Mouse (Mus musculus) stomach, embryonic 16.5 days (tissue): ENCODE data around the gene Rasa3. TPM values are rescaled to one million over a fixed set of nuclear protein-coding genes. Genes with fewer than 3 reads are reported as not detected.

Source experiments
- ATAC-seq: fragments of 200-750 bp; cut with Nextera tagmentation; 2 replicates; pipeline ENCODE4 v1.8.0; 2017; ENCODE audit warnings: moderate number of reproducible peaks, moderate TSS enrichment; ENCODE audit not compliant: insufficient read depth, low FRiP score
- H3K27ac ChIP-seq: fragments of 300-500 bp; sonication (generic); 2 replicates; pipeline ENCODE4 v1.5.1; 2014; ENCODE audit warnings: low read length
- H3K27me3 ChIP-seq: fragments of 300-500 bp; sonication (generic); 2 replicates; pipeline ENCODE4 v1.6.1; 2014; ENCODE audit warnings: low read length, control low read depth, mixed read lengths; ENCODE audit not compliant: control insufficient read depth, insufficient read depth
- H3K36me3 ChIP-seq: fragments of 300-500 bp; sonication (generic); 2 replicates; pipeline ENCODE4 v1.6.1; 2014; ENCODE audit warnings: low read length; ENCODE audit not compliant: control insufficient read depth, insufficient read depth
- H3K4me1 ChIP-seq: fragments of 300-500 bp; sonication (generic); 2 replicates; pipeline ENCODE4 v1.6.1; 2014; ENCODE audit warnings: low read length, control low read depth, mixed read lengths; ENCODE audit not compliant: control insufficient read depth, insufficient read depth
- H3K4me2 ChIP-seq: fragments of 300-500 bp; sonication (generic); 2 replicates; pipeline ENCODE4 v1.6.1; 2014; ENCODE audit warnings: low read depth, low read length, mixed read lengths
- H3K4me3 ChIP-seq: fragments of 300-500 bp; sonication (generic); replicated peaks from 2 replicates; pipeline ENCODE4 v1.5.1; 2014; ENCODE audit warnings: mild to moderate bottlenecking, low read length
- H3K9ac ChIP-seq: fragments of 300-500 bp; sonication (generic); 2 replicates; pipeline ENCODE4 v1.6.1; 2014; ENCODE audit warnings: low read length
- H3K9me3 ChIP-seq: fragments of 300-500 bp; sonication (generic); replicated peaks from 2 replicates; pipeline ENCODE4 v1.6.1; 2016; ENCODE audit warnings: low read length, control low read depth; ENCODE audit not compliant: control insufficient read depth
- WGBS: fragments of 180-500 bp; shearing (Covaris S2); extraction: QIAGEN DNeasy Blood & Tissue Kit; methylation state at CpG from one replicate; pipeline ENCODE4 v1.1.7; 2014; 5-methylcytosine and 5-hydroxymethylcytosine counted together
- polyA plus RNA-seq: library from polyadenylated mRNA; unstranded; fragments of >200 nt; fragmentation: Nextera tagmentation; extraction: Ambion mirVana; gene quantifications from 2 replicates; pipeline ENCODE4 v1.2.1, GENCODE M21; 2015

Gene Rasa3
- polyA plus RNA-seq, 1 experiment from 2014 or later = 30.9 TPM

DNA sequence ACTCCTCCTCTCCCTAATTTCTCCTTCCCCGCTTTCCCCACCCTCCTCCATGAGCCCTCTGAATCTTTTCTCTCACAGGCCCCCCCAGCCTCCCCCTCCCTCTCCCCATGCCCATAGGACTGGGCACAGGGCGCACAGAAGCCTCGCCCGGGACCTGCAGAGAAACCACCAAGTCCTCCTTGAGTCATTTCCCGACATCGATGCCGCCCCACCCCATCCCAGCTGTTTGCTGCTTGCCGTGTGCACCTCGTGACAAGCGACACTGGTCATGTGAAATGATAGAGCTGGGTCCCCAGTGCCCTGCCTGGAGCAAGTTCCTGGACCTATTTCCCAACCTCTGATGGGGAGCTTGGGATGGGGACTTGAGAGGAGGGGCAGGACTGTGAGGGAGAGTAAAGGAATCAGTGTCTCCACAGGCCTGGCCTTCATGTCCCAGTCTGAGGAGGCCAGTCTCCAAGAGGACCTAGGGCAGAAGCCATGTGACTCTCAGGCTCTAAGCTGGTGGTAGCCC is 53.4 kb downstream of the Rasa3 start:
- 59% methylated on average over 10 of the region's 10 CpGs for WGBS
- peaks cover 5% of the 10 kb centered on the region; the same call in 1 of the 2 replicates for H3K36me3 ChIP-seq
- ATAC-seq = peak; percentile 39; the same call in 1 of the 2 replicates
- no peaks in the 10 kb centered on the region for H3K27me3 ChIP-seq
- H3K27ac ChIP-seq = peak overlapping the region; percentile 54; the same call in 1 of the 2 replicates
- H3K9me3 ChIP-seq = 0 out of 2 replicates have a peak, but pooled peaks cover 4% of the 10 kb centered on the region
- H3K4me1 ChIP-seq = peaks cover 31% of the 10 kb centered on the region
- 0 out of 2 replicates have a peak overlapping the region, but pooled peaks have one; percentile 1 for H3K9ac ChIP-seq
- no peak overlapping the region for H3K4me3 ChIP-seq
- no peak overlapping the region for H3K4me2 ChIP-seq

DNA sequence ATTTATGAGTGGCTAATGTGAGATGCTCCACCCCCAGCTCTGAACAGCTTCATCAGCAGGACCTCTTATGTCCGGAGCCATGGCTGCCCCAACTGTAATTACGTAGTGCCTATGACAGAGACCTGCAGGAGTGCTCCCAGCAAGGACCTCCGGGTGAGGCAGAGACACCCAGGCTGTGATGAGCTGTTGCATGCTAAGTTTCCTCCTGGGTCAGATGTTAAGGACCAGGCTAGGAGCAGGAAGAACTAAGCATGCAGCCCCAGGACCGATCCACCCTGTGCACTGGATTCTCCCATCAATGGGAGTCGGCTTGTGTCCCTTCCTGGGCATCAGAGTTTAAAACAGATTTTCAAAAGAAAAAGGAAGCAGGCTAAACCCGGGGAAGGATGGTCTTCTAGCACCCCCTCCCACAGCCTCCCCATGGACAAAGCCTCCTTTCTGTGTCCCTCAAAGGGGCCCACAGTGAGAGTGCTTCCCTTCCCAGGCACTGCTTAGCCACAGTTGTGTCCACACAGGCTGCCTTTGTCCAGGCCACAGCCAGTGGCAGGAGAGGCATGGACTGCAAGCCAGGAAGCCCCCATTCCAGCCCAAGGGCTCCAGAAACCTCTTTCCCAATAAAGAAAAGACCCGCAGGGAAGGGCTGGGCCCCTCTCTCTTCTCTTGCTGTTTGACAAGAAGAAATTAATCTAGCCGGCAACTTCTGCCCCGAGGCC is 54.2 kb downstream of the Rasa3 start:
- no peaks in the 10 kb centered on the region for H3K27me3 ChIP-seq
- peak overlapping the region; percentile 6 for H3K9ac ChIP-seq
- WGBS = 44% methylated on average over 9 of the region's 9 CpGs
- no peak for ATAC-seq
- 0 out of 2 replicates have a peak, but pooled peaks cover 4% of the 10 kb centered on the region for H3K9me3 ChIP-seq
- 0 out of 2 replicates have a peak overlapping the region, but pooled peaks have one; percentile 54 for H3K27ac ChIP-seq
- peaks cover 31% of the 10 kb centered on the region for H3K4me1 ChIP-seq
- H3K4me2 ChIP-seq = no peak overlapping the region
- H3K4me3 ChIP-seq = no peak overlapping the region
- H3K36me3 ChIP-seq = peaks cover 5% of the 10 kb centered on the region; the same call in 1 of the 2 replicates

DNA sequence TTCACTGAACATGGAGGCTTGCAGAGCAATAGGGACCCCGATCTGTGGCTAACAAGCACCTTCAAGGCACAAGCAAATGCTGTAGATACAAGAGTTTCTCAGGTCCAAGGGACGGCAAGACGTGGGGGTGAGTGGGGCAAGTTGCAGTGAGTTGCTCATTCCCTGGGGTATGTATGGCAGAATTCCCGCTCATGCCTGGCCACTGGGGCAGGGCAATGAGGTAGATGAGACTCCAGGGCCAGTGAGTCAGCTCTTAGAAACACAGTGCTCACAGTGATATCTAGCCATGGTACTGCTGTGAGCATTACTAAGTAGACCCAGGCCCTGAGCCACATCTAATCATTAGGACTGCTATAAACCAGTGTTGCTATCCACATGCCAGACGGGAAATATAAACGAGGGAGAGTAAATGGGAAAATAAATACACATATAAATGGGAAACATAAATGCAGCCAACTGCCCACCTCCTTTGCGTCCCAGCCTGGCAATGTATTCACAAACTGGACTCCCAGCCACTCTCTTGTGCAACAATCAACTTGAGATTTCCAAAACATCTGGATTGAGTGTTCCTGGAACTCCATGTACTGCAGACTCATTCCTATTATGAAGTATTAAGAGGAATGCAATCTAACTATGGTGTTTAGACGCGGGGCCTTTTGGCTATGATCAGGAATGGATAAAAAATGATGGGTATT is 57.0 kb downstream of the Rasa3 start:
- no peak overlapping the region for H3K4me3 ChIP-seq
- no peak overlapping the region for H3K9ac ChIP-seq
- WGBS = 78% methylated on average over 9 of the region's 9 CpGs
- H3K9me3 ChIP-seq = no peaks in the 10 kb centered on the region
- no peaks in the 10 kb centered on the region for H3K27me3 ChIP-seq
- no peaks in the 10 kb centered on the region for H3K36me3 ChIP-seq
- no peak overlapping the region for H3K4me2 ChIP-seq
- no peak for ATAC-seq
- H3K27ac ChIP-seq = no peak overlapping the region
- peaks cover 34% of the 10 kb centered on the region for H3K4me1 ChIP-seq

DNA sequence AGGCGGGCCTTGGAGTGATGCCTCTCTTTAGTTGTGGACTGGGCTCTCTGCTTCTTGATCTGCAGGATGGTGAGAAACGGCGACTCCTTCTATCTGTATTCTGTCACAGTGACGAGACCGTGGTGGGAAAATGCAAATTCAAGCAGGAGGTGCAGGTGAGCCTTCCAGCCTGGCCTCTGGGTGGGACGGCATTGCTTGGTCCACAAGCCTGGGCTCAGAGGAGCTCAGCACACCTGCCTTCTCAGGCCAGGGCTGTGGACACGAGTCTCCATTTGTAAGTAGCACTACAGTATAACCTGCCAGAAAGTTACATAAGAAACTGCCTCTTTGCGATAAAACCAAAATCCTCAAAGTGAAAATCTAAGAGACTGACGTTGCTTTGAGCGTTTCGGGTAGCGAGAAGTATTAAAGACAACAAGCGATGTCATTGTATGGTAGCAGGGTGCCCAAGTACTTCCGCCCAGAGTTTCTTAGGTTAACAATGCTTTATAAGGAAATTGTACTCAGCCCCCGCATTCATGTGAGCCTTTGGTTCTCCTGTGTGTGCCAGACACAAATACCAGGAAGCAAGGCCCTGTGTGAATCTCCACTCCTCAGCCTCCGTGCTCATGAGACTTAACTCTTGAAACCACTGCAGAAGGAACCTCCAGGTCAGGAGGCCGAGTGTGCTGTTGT is 60.4 kb downstream of the Rasa3 start:
- peaks cover 12% of the 10 kb centered on the region; the same call in 1 of the 2 replicates for H3K36me3 ChIP-seq
- H3K4me3 ChIP-seq = no peak overlapping the region
- no peak; the same call in 1 of the 2 replicates for ATAC-seq
- WGBS = 73% methylated on average over 17 of the region's 17 CpGs
- H3K27ac ChIP-seq = peak overlapping the region; percentile 57; the same call in 1 of the 2 replicates
- no peaks in the 10 kb centered on the region for H3K27me3 ChIP-seq
- H3K4me2 ChIP-seq = no peak overlapping the region
- peaks cover 8% of the 10 kb centered on the region; the same call in 1 of the 2 replicates for H3K4me1 ChIP-seq
- H3K9ac ChIP-seq = no peak overlapping the region; the same call in 1 of the 2 replicates
- no peaks in the 10 kb centered on the region for H3K9me3 ChIP-seq

DNA sequence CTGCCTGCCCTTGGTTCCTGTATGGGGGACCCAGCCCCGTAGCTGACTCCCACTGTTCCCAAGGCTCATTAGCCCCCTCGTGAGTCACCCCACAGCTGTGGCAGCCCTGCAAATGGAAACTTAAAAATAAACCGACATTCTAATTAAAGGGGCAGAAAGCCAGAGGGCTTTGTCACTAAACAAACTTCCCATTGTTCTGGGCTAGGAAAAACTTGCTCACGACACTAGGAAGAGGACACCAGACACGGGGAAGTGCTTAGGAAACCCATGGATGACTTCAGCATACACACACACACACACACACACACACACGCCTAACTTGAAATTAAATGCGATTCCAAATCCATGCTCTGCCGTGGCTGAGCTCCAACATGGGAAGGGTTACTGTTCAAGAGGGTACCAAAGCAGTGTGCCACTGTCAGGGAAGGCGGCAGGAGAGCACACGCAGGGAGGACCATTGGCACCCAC is 62.4 kb downstream of the Rasa3 start:
- Histone ChIP-seq H3K27ac (peak overlapping the region; percentile 43; the same call in 1 of the 2 replicates), H3K4me2 (no peak overlapping the region)

DNA sequence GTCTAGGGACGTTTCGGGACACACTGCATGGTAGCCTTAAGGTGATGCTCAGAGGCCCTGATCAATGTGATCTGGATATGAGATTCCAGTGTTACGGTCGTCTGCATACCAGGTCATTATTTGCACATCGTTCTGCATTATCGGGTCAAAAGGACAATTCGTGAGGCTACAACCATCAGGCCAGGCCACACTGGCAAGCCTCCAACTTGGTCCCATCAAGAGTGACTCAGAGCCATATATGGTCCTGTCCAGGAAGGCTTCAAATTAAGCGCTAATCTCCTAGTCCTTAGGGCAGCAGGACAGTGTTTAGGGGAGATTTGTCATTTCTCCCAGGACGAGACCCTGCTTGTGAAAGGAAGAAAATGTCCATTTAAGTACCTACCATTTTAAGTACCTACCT is 63.3 kb downstream of the Rasa3 start:
- Histone ChIP-seq H3K4me2 (no peak overlapping the region), H3K9ac (no peak overlapping the region), H3K9me3 (no peaks in the 10 kb centered on the region), H3K4me3 (no peak overlapping the region), H3K36me3 (peaks cover 12% of the 10 kb centered on the region; the same call in 1 of the 2 replicates), H3K27me3 (no peaks in the 10 kb centered on the region), H3K27ac (no peak overlapping the region), H3K4me1 (peaks cover 8% of the 10 kb centered on the region; the same call in 1 of the 2 replicates)
- ATAC-seq = no peak
- WGBS = 83% methylated on average over 9 of the region's 9 CpGs

More for the DNA sequence above, 62.4 kb downstream of the Rasa3 start:
- Histone ChIP-seq H3K9ac (no peak overlapping the region), H3K27me3 (no peaks in the 10 kb centered on the region), H3K4me1 (peaks cover 8% of the 10 kb centered on the region; the same call in 1 of the 2 replicates), H3K9me3 (no peaks in the 10 kb centered on the region), H3K36me3 (peaks cover 12% of the 10 kb centered on the region; the same call in 1 of the 2 replicates), H3K4me3 (no peak overlapping the region)
- no peak for ATAC-seq
- WGBS = 52% methylated on average over 10 of the region's 10 CpGs

DNA sequence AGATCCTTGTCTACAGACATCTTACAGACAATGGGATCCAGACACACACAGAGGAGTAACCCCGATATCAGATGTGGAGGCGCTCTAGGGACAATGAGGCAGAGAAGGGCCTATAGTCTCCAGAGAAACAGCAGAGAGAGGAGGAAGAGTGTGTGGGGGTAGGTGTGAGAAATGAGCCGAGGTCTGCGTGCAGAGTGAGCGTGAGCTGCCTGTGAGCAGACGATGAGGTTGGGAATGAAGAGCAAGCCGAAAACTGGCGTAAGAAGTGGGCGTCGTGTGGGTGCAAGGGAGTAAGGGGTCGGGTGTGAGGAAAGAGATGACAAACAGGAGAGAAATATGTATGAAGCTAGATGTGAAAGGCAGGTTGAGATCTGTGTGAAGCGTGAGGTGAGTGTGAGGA is 65.7 kb downstream of the Rasa3 start:
- H3K9ac ChIP-seq = no peak overlapping the region
- no peak for ATAC-seq
- 87% methylated on average over 12 of the region's 12 CpGs for WGBS
- no peaks in the 10 kb centered on the region for H3K9me3 ChIP-seq
- H3K4me1 ChIP-seq = peaks cover 3% of the 10 kb centered on the region; the same call in 1 of the 2 replicates
- no peak overlapping the region for H3K4me3 ChIP-seq
- no peak overlapping the region for H3K4me2 ChIP-seq
- H3K27me3 ChIP-seq = no peaks in the 10 kb centered on the region
- no peak overlapping the region for H3K27ac ChIP-seq
- peaks cover 12% of the 10 kb centered on the region; the same call in 1 of the 2 replicates for H3K36me3 ChIP-seq

DNA sequence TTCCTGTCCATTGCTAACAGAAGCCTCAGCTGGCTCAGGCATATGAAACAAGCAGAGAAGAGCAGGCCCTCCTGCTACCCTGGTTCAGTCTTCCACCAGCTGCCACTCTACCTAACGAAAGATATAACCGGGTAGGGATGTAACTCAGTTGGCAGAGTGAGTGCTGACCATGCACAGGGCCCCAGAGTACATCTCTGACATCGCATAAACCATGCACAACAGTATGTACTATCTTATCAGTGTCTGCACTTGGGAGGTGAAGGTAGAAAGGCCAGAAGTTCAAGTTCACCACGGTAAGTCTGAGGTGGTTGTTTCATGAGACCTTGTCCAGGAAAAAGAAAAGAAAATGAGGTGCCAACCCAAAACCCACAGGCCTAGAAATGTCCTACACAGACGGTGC is 67.4 kb downstream of the Rasa3 start:
- H3K27ac ChIP-seq = no peak overlapping the region
- no peaks in the 10 kb centered on the region for H3K27me3 ChIP-seq
- 65% methylated on average over 5 of the region's 5 CpGs for WGBS
- H3K4me3 ChIP-seq = no peak overlapping the region
- no peaks in the 10 kb centered on the region for H3K9me3 ChIP-seq
- no peak overlapping the region for H3K4me2 ChIP-seq
- no peak overlapping the region for H3K9ac ChIP-seq
- peaks cover 12% of the 10 kb centered on the region; the same call in 1 of the 2 replicates for H3K36me3 ChIP-seq
- H3K4me1 ChIP-seq = peaks cover 6% of the 10 kb centered on the region; the same call in 1 of the 2 replicates
- no peak for ATAC-seq
